Mouse (Mus musculus): ENCODE data around the gene Mcm3. TPM values are rescaled to one million over a fixed set of nuclear protein-coding genes. Genes with fewer than 3 reads are reported as not detected.

Mcm3 gene
- polyA plus RNA-seq (2014; fragmentation: Nextera tagmentation; extraction: Ambion mirVana): 179 and 199 TPM in 2 replicates

- Histone ChIP-seq H3K36me3 (ENCODE audit: control insufficient read depth, insufficient read depth, low read length) (no peaks in the 10 kb centered on the region), H3K4me3 (ENCODE audit: low read depth, low read length) (peak within 1 kb of the TSS; percentile 77), H3K9me3 (ENCODE audit: control insufficient read depth, low read length) (no peaks in the 10 kb centered on the region), H3K4me2 (ENCODE audit: low read depth) (peak within 1 kb of the TSS; percentile 54), H3K9ac (ENCODE audit: low read length) (peak within 1 kb of the TSS; percentile 74), H3K27me3 (ENCODE audit: control insufficient read depth, insufficient read depth, low read length) (no peaks in the 10 kb centered on the region), H3K4me1 (ENCODE audit: control insufficient read depth, insufficient read depth, low read length) (no peaks in the 10 kb centered on the region), H3K27ac (ENCODE audit: low read depth, low read length) (no peak within 1 kb of the TSS)
- ATAC-seq (ENCODE audit: insufficient read depth, low FRiP score, low TSS enrichment) (peak; percentile 100), DNase-seq (ENCODE audit: low spot score) (peak; percentile 92)
- WGBS: under 1% methylated on average over 52 of the region's 52 CpGs
These were observed at the start of gene Mcm3 for GRCm38 (mm10) chr1:20819771-20820605. Gene Mcm3, minus strand, starts transcription at chr1:20820312.

GRCm38 (mm10) chr1:20868036-20868435 is 47.9 kb upstream of the Mcm3 start:
- DNase-seq (ENCODE audit: low spot score) (no peak), ATAC-seq (ENCODE audit: insufficient read depth, low FRiP score, low TSS enrichment) (peak; percentile 56)
- Histone ChIP-seq H3K4me1 (ENCODE audit: control insufficient read depth, insufficient read depth, low read length) (no peaks in the 10 kb centered on the region; the same call in 1 of the 2 replicates), H3K9ac (ENCODE audit: low read length) (no peak overlapping the region), H3K4me2 (ENCODE audit: low read depth) (no peak overlapping the region), H3K27ac (ENCODE audit: low read depth, low read length) (no peak overlapping the region), H3K9me3 (ENCODE audit: control insufficient read depth, low read length) (no peaks in the 10 kb centered on the region), H3K27me3 (ENCODE audit: control insufficient read depth, insufficient read depth, low read length) (no peaks in the 10 kb centered on the region), H3K36me3 (ENCODE audit: control insufficient read depth, insufficient read depth, low read length) (no peaks in the 10 kb centered on the region), H3K4me3 (ENCODE audit: low read depth, low read length) (no peak overlapping the region)
- 24% methylated on average over 9 of the region's 9 CpGs for WGBS

DNA sequence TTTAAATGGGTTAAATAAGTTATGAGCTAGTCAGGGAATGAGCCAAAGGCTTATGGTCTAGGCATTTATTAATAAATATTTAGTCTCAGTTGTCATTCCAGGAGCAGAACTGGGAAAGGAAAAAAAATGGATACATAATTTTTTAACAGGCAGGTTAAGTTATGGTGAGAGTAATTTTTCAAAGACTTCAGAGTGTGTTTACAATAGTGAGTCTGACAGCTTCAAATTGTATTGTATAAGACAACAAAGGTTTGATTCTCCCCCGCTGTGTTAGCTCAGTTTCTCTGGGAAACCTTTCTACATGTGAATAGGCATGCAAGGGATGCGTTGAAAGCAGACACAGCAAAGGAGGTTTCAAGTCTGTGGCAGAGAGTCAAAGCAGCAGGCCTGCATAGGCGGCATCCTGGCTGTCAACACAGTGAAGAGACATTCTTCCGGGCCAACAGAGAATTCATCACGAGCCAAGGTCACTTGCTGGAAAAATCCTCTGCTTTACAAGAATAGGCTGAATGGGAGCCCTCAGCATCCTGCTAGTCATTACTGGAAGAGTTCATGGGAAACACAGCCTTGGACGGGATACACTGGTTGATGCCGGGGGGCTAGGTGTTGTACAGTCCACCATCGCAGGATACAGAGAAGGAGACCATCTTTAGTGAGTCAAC is 47.3 kb upstream of the Mcm3 start:
- Histone ChIP-seq H3K36me3 (ENCODE audit: control insufficient read depth, insufficient read depth, low read length) (no peaks in the 10 kb centered on the region), H3K4me3 (ENCODE audit: low read depth, low read length) (no peak overlapping the region), H3K9ac (ENCODE audit: low read length) (no peak overlapping the region), H3K27ac (ENCODE audit: low read depth, low read length) (peak overlapping the region; percentile 24; the same call in 1 of the 2 replicates), H3K27me3 (ENCODE audit: control insufficient read depth, insufficient read depth, low read length) (no peaks in the 10 kb centered on the region), H3K9me3 (ENCODE audit: control insufficient read depth, low read length) (no peaks in the 10 kb centered on the region), H3K4me1 (ENCODE audit: control insufficient read depth, insufficient read depth, low read length) (no peaks in the 10 kb centered on the region; the same call in 1 of the 2 replicates), H3K4me2 (ENCODE audit: low read depth) (no peak overlapping the region)
- 31% methylated on average over 8 of the region's 8 CpGs for WGBS
- peak; percentile 54 for DNase-seq (ENCODE audit: low spot score)
- peak; percentile 78 for ATAC-seq (ENCODE audit: insufficient read depth, low FRiP score, low TSS enrichment)

- no peak overlapping the region for H3K9ac ChIP-seq (ENCODE audit: low read length)
- no peaks in the 10 kb centered on the region for H3K36me3 ChIP-seq (ENCODE audit: control insufficient read depth, insufficient read depth, low read length)
- H3K4me3 ChIP-seq (ENCODE audit: low read depth, low read length): no peak overlapping the region
- no peak overlapping the region for H3K27ac ChIP-seq (ENCODE audit: low read depth, low read length)
- ATAC-seq (ENCODE audit: insufficient read depth, low FRiP score, low TSS enrichment) (no peak), DNase-seq (ENCODE audit: low spot score) (no peak)
- H3K27me3 ChIP-seq (ENCODE audit: control insufficient read depth, insufficient read depth, low read length): no peaks in the 10 kb centered on the region
- H3K9me3 ChIP-seq (ENCODE audit: control insufficient read depth, low read length): no peaks in the 10 kb centered on the region
- no peaks in the 10 kb centered on the region; the same call in 1 of the 2 replicates for H3K4me1 ChIP-seq (ENCODE audit: control insufficient read depth, insufficient read depth, low read length)
- H3K4me2 ChIP-seq (ENCODE audit: low read depth): no peak overlapping the region
- WGBS: 66% methylated on average over 5 of the region's 5 CpGs
These were observed 43.5 kb upstream of the Mcm3 start for GRCm38 (mm10) chr1:20863452-20864172.

- Histone ChIP-seq H3K9ac (ENCODE audit: low read length) (no peak overlapping the region), H3K4me1 (ENCODE audit: control insufficient read depth, insufficient read depth, low read length) (no peaks in the 10 kb centered on the region), H3K27ac (ENCODE audit: low read depth, low read length) (no peak overlapping the region), H3K4me2 (ENCODE audit: low read depth) (no peak overlapping the region), H3K4me3 (ENCODE audit: low read depth, low read length) (no peak overlapping the region), H3K27me3 (ENCODE audit: control insufficient read depth, insufficient read depth, low read length) (no peaks in the 10 kb centered on the region), H3K9me3 (ENCODE audit: control insufficient read depth, low read length) (no peaks in the 10 kb centered on the region), H3K36me3 (ENCODE audit: control insufficient read depth, insufficient read depth, low read length) (no peaks in the 10 kb centered on the region)
- 89% methylated on average over 3 of the region's 3 CpGs for WGBS
- no peak for ATAC-seq (ENCODE audit: insufficient read depth, low FRiP score, low TSS enrichment)
- DNase-seq (ENCODE audit: low spot score): no peak
These were observed 41.8 kb upstream of the Mcm3 start for GRCm38 (mm10) chr1:20861865-20862264.

GRCm38 (mm10) chr1:20860775-20861174 is 40.7 kb upstream of the Mcm3 start:
- H3K36me3 ChIP-seq (ENCODE audit: control insufficient read depth, insufficient read depth, low read length): no peaks in the 10 kb centered on the region

DNA sequence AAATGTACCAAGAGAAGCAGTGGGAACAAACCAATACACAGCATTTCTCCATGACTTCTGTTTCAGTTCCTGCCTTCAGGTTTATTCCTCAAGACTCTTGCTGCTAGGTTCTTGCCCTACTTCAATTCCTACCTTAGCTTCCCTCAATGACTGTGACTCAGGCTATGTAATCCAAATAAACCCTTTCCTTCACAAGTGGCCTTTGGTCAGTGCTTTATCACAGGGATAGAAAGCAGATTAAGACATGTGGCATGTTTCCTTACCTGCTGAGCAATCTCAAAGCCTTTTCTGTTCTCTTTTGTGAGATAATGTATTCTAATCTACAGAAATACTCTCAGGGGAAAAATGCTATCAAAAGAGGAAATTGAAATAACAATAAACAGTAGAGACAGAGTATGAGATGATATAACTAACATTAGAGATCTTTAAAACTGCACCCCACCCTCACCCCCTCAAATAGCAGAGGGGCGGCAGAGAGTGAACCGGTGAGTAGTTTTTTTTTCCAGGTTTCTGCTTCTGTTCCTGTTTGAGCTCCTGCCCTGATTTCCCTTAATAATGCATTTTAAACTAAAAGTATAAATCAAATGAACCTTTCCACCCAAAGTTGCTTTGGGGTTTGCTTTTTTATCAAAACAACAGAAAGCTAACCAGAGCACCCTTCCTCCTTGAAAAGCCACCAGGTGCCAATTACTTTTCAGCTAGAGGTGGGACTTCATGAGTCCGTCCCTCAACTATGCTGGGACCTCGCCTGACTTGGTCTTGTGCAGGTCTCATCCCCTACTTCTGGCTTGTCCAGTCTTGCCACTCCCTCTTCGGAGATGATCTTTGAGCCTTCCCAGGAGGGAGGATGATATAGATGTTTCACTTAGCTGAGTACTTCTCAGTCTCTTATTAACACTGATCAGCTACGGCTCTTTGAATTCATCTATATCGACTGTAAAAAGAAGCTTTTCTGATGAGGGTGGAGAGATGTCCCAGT is 37.1 kb upstream of the Mcm3 start:
- 91% methylated on average over 7 of the region's 7 CpGs for WGBS
- no peak overlapping the region for H3K9ac ChIP-seq (ENCODE audit: low read length)
- DNase-seq (ENCODE audit: low spot score) (no peak), ATAC-seq (ENCODE audit: insufficient read depth, low FRiP score, low TSS enrichment) (no peak)
- no peaks in the 10 kb centered on the region for H3K27me3 ChIP-seq (ENCODE audit: control insufficient read depth, insufficient read depth, low read length)
- H3K36me3 ChIP-seq (ENCODE audit: control insufficient read depth, insufficient read depth, low read length): no peaks in the 10 kb centered on the region
- no peak overlapping the region for H3K4me2 ChIP-seq (ENCODE audit: low read depth)
- no peak overlapping the region for H3K4me3 ChIP-seq (ENCODE audit: low read depth, low read length)
- H3K27ac ChIP-seq (ENCODE audit: low read depth, low read length): no peak overlapping the region
- H3K4me1 ChIP-seq (ENCODE audit: control insufficient read depth, insufficient read depth, low read length): no peaks in the 10 kb centered on the region
- no peaks in the 10 kb centered on the region for H3K9me3 ChIP-seq (ENCODE audit: control insufficient read depth, low read length)

More at GRCm38 (mm10) chr1:20860775-20861174, 40.7 kb upstream of the Mcm3 start:
- DNase-seq (ENCODE audit: low spot score): no peak
- Histone ChIP-seq H3K27ac (ENCODE audit: low read depth, low read length) (no peak overlapping the region), H3K9me3 (ENCODE audit: control insufficient read depth, low read length) (no peaks in the 10 kb centered on the region), H3K27me3 (ENCODE audit: control insufficient read depth, insufficient read depth, low read length) (no peaks in the 10 kb centered on the region), H3K4me2 (ENCODE audit: low read depth) (no peak overlapping the region), H3K4me3 (ENCODE audit: low read depth, low read length) (no peak overlapping the region), H3K9ac (ENCODE audit: low read length) (no peak overlapping the region), H3K4me1 (ENCODE audit: control insufficient read depth, insufficient read depth, low read length) (no peaks in the 10 kb centered on the region)
- no peak for ATAC-seq (ENCODE audit: insufficient read depth, low FRiP score, low TSS enrichment)
- 81% methylated on average over 3 of the region's 3 CpGs for WGBS

DNA sequence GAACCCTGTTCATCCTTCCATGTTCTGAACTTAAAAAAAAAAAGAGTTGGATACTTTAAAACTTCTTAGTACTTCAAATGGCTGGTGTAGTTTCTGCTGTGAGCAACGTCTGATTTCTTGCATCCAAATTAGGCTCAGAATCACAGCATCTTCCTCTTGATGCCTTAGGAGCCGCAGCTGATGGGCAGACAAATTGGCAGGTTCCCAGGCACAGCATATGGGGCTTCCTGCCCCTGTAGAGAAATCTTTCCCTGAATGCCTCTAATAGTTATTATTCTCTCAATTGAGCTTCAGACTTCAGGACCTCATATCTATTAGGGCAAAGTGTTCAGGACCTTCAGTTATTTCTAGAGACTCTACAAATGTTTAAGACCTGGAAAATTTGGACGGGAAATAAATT is 19.8 kb upstream of the Mcm3 start:
- Histone ChIP-seq H3K9ac (ENCODE audit: low read length) (no peak overlapping the region), H3K4me1 (ENCODE audit: control insufficient read depth, insufficient read depth, low read length) (no peaks in the 10 kb centered on the region), H3K27ac (ENCODE audit: low read depth, low read length) (no peak overlapping the region), H3K4me2 (ENCODE audit: low read depth) (no peak overlapping the region), H3K9me3 (ENCODE audit: control insufficient read depth, low read length) (no peaks in the 10 kb centered on the region), H3K36me3 (ENCODE audit: control insufficient read depth, insufficient read depth, low read length) (no peaks in the 10 kb centered on the region), H3K4me3 (ENCODE audit: low read depth, low read length) (no peak overlapping the region), H3K27me3 (ENCODE audit: control insufficient read depth, insufficient read depth, low read length) (no peaks in the 10 kb centered on the region)
- 75% methylated on average over 3 of the region's 3 CpGs for WGBS
- ATAC-seq (ENCODE audit: insufficient read depth, low FRiP score, low TSS enrichment) (no peak), DNase-seq (ENCODE audit: low spot score) (no peak)
